Mouse (Mus musculus) heart, embryonic 11.5 days (tissue): ENCODE measurements around the gene Trim2. TPM values are rescaled to one million over a fixed set of nuclear protein-coding genes. Genes with fewer than 3 reads are reported as not detected.

Experiments used
- ATAC-seq: fragments of 200-750 bp; cut with Nextera tagmentation; replicated peaks from 2 replicates; pipeline ENCODE4 v1.8.0; 2017; ENCODE audit warnings: moderate library complexity; ENCODE audit not compliant: insufficient number of reproducible peaks, low FRiP score, low TSS enrichment
- H3K27ac ChIP-seq: fragments of 300-500 bp; sonication (generic); 2 replicates; pipeline ENCODE4 v1.5.1; 2014; ENCODE audit warnings: mild to moderate bottlenecking, low read depth, low read length
- H3K27me3 ChIP-seq: fragments of 300-500 bp; sonication (generic); 2 replicates; pipeline ENCODE4 v1.6.1; 2014; ENCODE audit warnings: mild to moderate bottlenecking, low read length, mixed read lengths; ENCODE audit not compliant: control insufficient read depth, insufficient read depth
- H3K36me3 ChIP-seq: fragments of 300-500 bp; sonication (generic); 2 replicates; pipeline ENCODE4 v1.6.1; 2014; ENCODE audit warnings: mild to moderate bottlenecking, low read length, moderate library complexity, mixed read lengths; ENCODE audit not compliant: control insufficient read depth, insufficient read depth
- H3K4me1 ChIP-seq: fragments of 300-500 bp; sonication (generic); 2 replicates; pipeline ENCODE4 v1.6.1; 2014; ENCODE audit warnings: low read length; ENCODE audit not compliant: control insufficient read depth, insufficient read depth
- H3K4me2 ChIP-seq: fragments of 300-500 bp; sonication (generic); 2 replicates; pipeline ENCODE4 v1.6.1; 2014; ENCODE audit warnings: mild to moderate bottlenecking, moderate library complexity
- H3K4me3 ChIP-seq: fragments of 300-500 bp; sonication (generic); 2 replicates; pipeline ENCODE4 v1.5.1; 2014; ENCODE audit warnings: low read depth, low read length
- H3K9ac ChIP-seq: fragments of 300-500 bp; sonication (generic); 2 replicates; pipeline ENCODE4 v1.6.1; 2014; ENCODE audit warnings: mild to moderate bottlenecking, low read depth, low read length, moderate library complexity
- H3K9me3 ChIP-seq: fragments of 300-500 bp; sonication (generic); replicated peaks from 2 replicates; pipeline ENCODE4 v1.6.1; 2016; ENCODE audit warnings: low read length; ENCODE audit not compliant: control insufficient read depth
- WGBS: fragments of 180-500 bp; shearing (Covaris S2); extraction: QIAGEN DNeasy Blood & Tissue Kit; methylation state at CpG from one replicate; pipeline ENCODE4 v1.1.7; 2014; ENCODE audit not compliant: insufficient replicate concordance; 5-methylcytosine and 5-hydroxymethylcytosine counted together
- polyA plus RNA-seq: library from polyadenylated mRNA; unstranded; fragments of >200 nt; fragmentation: Nextera tagmentation; extraction: Ambion mirVana; gene quantifications from 2 replicates; pipeline ENCODE4 v1.2.1, GENCODE M21; 2014

Trim2 gene
- polyA plus RNA-seq, 1 experiment from 2014 or later = 8.9 TPM

- Histone ChIP-seq H3K27ac (no peak overlapping the region), H3K9me3 (no peaks in the 10 kb centered on the region), H3K4me2 (no peak overlapping the region), H3K9ac (no peak overlapping the region), H3K4me1 (no peaks in the 10 kb centered on the region), H3K36me3 (no peaks in the 10 kb centered on the region), H3K4me3 (no peak overlapping the region), H3K27me3 (no peaks in the 10 kb centered on the region)
- ATAC-seq = no peak
- WGBS = 89% methylated on average over 4 of the region's 4 CpGs
Measured at GRCm38 (mm10) chr3:84241098-84241497, 65.6 kb downstream of the Trim2 start.

DNA sequence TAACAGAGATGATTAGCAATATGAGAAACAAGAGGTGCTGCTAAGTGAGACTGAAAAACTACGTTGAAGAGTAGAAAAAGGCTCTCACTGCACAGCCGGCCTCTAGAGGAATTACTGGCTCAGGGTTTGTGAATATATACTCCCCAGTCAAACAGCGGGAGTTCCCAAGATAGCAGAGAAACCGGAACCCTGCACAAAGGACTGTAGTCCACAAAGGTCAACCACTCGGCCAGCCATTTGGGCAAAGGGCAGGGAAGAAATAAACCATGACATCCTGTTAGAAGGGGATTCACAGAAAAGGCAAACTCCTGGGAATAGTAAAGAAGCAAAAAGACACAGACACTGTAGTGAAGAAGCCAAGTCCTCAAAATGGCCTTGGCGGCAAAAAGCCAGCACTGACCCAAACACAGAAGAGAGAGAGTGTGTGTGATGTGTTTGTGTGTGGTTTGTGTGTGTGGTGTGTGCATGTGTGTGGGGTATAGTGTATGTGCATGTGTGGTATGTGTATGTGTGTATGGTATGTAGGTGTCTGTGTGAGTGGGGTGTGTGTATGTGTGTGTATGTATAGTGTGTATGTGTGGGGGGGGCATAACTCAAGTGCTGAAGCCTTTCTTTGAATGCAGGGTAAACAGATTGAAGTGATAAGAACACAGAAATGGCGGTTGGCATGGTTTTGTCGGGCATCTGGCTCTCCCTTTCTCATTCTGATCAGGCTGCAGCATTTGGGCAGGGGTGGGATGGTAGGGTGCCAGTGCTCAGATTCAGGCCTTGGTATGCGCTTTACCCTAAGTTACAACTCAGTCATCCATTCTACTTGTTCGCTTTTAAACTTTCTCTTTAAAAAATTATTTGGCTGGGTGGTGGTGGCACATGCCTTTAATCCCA is 71.0 kb downstream of the Trim2 start:
- H3K9me3 ChIP-seq = no peaks in the 10 kb centered on the region
- no peak overlapping the region for H3K9ac ChIP-seq
- no peaks in the 10 kb centered on the region for H3K27me3 ChIP-seq
- H3K4me3 ChIP-seq = no peak overlapping the region
- H3K36me3 ChIP-seq = no peaks in the 10 kb centered on the region
- ATAC-seq = no peak
- no peak overlapping the region for H3K4me2 ChIP-seq
- 61% methylated on average over 10 of the region's 10 CpGs for WGBS
- H3K4me1 ChIP-seq = 0 out of 2 replicates have a peak, but pooled peaks cover 4% of the 10 kb centered on the region
- no peak overlapping the region for H3K27ac ChIP-seq

DNA sequence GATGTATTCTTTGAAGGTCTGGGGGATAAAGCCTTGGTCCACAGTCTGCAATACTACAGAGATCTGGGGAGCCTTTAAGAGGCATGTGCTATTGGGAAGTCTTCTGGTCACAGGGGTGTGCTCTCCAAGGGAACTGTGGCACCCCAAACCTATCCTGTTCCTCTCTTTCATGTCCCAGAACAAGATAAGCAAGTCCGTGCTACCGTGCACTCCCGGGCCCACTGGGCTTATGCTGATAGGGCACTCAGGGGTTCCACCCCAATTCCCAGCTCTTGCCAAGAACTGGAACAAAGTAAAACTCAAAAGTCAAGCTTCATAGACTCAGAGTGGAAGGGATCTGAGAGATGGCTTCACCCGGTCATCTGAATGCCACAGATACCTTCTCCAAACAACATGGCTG is 72.1 kb downstream of the Trim2 start:
- Histone ChIP-seq H3K4me2 (no peak overlapping the region), H3K4me3 (no peak overlapping the region), H3K4me1 (0 out of 2 replicates have a peak, but pooled peaks cover 6% of the 10 kb centered on the region), H3K27me3 (no peaks in the 10 kb centered on the region), H3K9ac (no peak overlapping the region), H3K9me3 (no peaks in the 10 kb centered on the region), H3K27ac (no peak overlapping the region), H3K36me3 (no peaks in the 10 kb centered on the region)
- no peak for ATAC-seq
- WGBS = 66% methylated on average over 4 of the region's 4 CpGs

DNA sequence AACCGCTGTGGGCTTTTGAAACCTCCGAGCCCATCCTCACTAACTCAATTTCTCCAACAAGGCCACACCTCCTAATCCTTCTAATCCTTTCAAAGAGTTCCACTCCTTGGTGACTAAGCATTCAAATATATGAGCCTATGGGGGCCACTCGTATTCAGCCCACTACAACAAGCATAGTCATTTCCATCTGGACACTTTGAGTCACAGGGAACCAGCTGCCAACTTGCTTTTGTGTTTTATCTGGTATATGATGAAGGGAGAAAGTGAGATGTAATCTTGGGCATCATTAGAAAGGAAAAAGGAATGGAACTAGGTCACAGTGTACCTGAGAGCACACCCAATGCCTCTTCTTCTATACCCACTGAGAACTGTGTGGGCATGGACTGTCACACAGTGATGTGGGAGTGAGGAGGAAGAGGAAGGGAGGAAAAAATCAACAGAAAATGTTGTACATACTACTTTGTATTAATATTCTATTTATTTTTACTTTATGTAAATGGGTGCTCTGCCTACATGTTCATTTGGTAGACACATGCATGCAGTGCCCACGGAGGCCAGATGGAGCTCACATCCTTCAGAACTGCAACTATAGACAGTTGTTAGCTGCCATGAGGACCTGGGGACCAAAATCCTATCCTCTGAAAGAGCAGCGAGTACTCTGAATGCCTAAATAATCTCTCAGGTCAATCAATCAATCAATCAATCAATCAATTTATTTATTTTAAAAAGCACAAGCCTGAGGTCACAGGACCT is 72.8 kb downstream of the Trim2 start:
- Histone ChIP-seq H3K4me1 (0 out of 2 replicates have a peak, but pooled peaks cover 8% of the 10 kb centered on the region), H3K27me3 (no peaks in the 10 kb centered on the region), H3K9me3 (no peaks in the 10 kb centered on the region), H3K4me2 (no peak overlapping the region), H3K27ac (no peak overlapping the region), H3K36me3 (no peaks in the 10 kb centered on the region), H3K9ac (no peak overlapping the region), H3K4me3 (no peak overlapping the region)
- WGBS = 80% methylated on average over 5 of the region's 5 CpGs
- ATAC-seq = no peak

GRCm38 (mm10) chr3:84232312-84232711 is 74.4 kb downstream of the Trim2 start:
- Histone ChIP-seq H3K4me2 (no peak overlapping the region), H3K9me3 (no peaks in the 10 kb centered on the region), H3K9ac (no peak overlapping the region), H3K27me3 (no peaks in the 10 kb centered on the region), H3K27ac (no peak overlapping the region), H3K4me3 (no peak overlapping the region), H3K36me3 (no peaks in the 10 kb centered on the region), H3K4me1 (0 out of 2 replicates have a peak, but pooled peaks cover 8% of the 10 kb centered on the region)
- no peak for ATAC-seq
- 56% methylated on average over 6 of the region's 6 CpGs for WGBS

DNA sequence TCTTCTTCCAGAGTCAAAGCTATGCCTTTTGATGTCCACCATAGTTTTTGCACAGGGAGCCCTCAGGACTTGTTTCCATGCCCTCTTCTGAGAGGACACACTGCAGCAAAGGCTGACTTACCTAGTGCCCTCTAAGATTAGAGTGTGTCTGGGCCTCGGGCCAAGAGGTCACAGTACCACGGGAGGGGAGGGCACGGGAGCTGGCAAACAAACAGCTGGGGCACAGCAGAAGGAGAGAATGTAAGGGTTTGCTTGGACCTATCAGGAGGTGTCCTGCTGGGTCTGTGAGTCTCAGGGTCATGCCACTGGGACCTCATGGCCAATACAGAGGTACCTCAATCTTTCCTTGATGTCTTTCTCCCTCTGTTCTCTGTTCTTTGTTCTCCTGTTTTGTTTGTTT is 75.7 kb downstream of the Trim2 start:
- Histone ChIP-seq H3K27me3 (no peaks in the 10 kb centered on the region), H3K27ac (no peak overlapping the region), H3K4me1 (0 out of 2 replicates have a peak, but pooled peaks cover 8% of the 10 kb centered on the region), H3K4me2 (no peak overlapping the region), H3K9me3 (no peaks in the 10 kb centered on the region), H3K9ac (no peak overlapping the region), H3K36me3 (no peaks in the 10 kb centered on the region), H3K4me3 (no peak overlapping the region)
- ATAC-seq = no peak
- 42% methylated on average over 3 of the region's 3 CpGs for WGBS

DNA sequence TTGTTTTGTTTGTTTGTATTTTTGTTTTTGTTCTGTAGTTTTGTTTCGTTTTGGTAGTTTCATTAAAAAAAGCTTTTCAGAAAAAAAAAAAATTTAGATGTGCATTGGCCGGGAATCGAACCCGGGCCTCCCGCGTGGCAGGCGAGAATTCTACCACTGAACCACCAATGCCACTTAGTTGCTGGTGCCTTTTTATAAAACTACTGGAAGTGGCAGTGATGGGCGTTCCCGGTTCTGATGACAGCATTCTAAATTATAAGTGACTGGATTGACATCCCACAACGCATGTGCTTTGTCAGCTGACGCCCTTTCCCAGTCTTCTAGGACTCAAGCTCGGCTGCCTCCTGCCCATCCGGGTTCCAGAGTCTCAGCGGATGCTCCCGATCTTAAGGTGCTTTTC is 77.8 kb downstream of the Trim2 start:
- Histone ChIP-seq H3K27ac (no peak overlapping the region), H3K9ac (no peak overlapping the region), H3K36me3 (no peaks in the 10 kb centered on the region), H3K27me3 (no peaks in the 10 kb centered on the region), H3K4me2 (peak overlapping the region; percentile 72), H3K4me1 (0 out of 2 replicates have a peak, but pooled peaks cover 8% of the 10 kb centered on the region), H3K9me3 (no peaks in the 10 kb centered on the region), H3K4me3 (peak overlapping the region; percentile 50)
- 12% methylated on average over 15 of the region's 15 CpGs for WGBS
- no peak for ATAC-seq

GRCm38 (mm10) chr3:84228203-84228870 is 78.3 kb downstream of the Trim2 start:
- H3K27me3 ChIP-seq = no peaks in the 10 kb centered on the region
- H3K27ac ChIP-seq = no peak overlapping the region
- H3K4me2 ChIP-seq = peak overlapping the region; percentile 72
- peak overlapping the region; percentile 66; the same call in 1 of the 2 replicates for H3K9ac ChIP-seq
- H3K9me3 ChIP-seq = no peaks in the 10 kb centered on the region
- no peaks in the 10 kb centered on the region for H3K36me3 ChIP-seq
- peak overlapping the region; percentile 50 for H3K4me3 ChIP-seq
- WGBS = under 1% methylated on average over 18 of the region's 18 CpGs
- 0 out of 2 replicates have a peak, but pooled peaks cover 8% of the 10 kb centered on the region for H3K4me1 ChIP-seq
- ATAC-seq = no peak; the same call in 1 of the 2 replicates
